Mouse (Mus musculus) embryonic facial prominence, embryonic 14.5 days (tissue): ENCODE results near the gene 4930452B06Rik. TPM values are rescaled to one million over a fixed set of nuclear protein-coding genes. Genes with fewer than 3 reads are reported as not detected.
A peak's percentile ranks its signal among the peaks of the same experiment; 100 is the strongest.

ENCODE experiments used
- ATAC-seq: fragments of 200-750 bp; cut with Nextera tagmentation; 2 replicates; pipeline ENCODE4 v1.8.0; 2017; ENCODE audit warnings: low read depth, moderate number of reproducible peaks, moderate TSS enrichment
- DNase-seq: peaks from one replicate; pipeline ENCODE4 v3.0.0-alpha.2; 2015; ENCODE audit warnings: low spot score
- H3K27ac ChIP-seq: fragments of 300-500 bp; sonication (generic); replicated peaks from 2 replicates; pipeline ENCODE4 v1.5.1; 2014; ENCODE audit warnings: low read depth, mild to moderate bottlenecking, low read length, moderate library complexity
- H3K27me3 ChIP-seq: fragments of 300-500 bp; sonication (generic); replicated peaks from 2 replicates; pipeline ENCODE4 v1.6.1; 2014; ENCODE audit warnings: low read length; ENCODE audit not compliant: control insufficient read depth, insufficient read depth
- H3K36me3 ChIP-seq: fragments of 300-500 bp; sonication (generic); 2 replicates; pipeline ENCODE4 v1.6.1; 2014; ENCODE audit warnings: low read length, mixed read lengths; ENCODE audit not compliant: control insufficient read depth, insufficient read depth
- H3K4me1 ChIP-seq: fragments of 300-500 bp; sonication (generic); 2 replicates; pipeline ENCODE4 v1.6.1; 2014; ENCODE audit warnings: antibody characterized with exemption, low read length; ENCODE audit not compliant: control insufficient read depth, insufficient read depth
- H3K4me2 ChIP-seq: fragments of 300-500 bp; sonication (generic); 2 replicates; pipeline ENCODE4 v1.6.1; 2014; ENCODE audit warnings: low read depth, mild to moderate bottlenecking, low read length, moderate library complexity, mixed read lengths
- H3K4me3 ChIP-seq: fragments of 300-500 bp; sonication (generic); 2 replicates; pipeline ENCODE4 v1.5.1; 2014; ENCODE audit warnings: low read depth, mild to moderate bottlenecking, low read length
- H3K9ac ChIP-seq: fragments of 300-500 bp; sonication (generic); 2 replicates; pipeline ENCODE4 v1.6.1; 2014; ENCODE audit warnings: low read depth, mild to moderate bottlenecking, low read length, moderate library complexity, mixed read lengths
- H3K9me3 ChIP-seq: fragments of 300-500 bp; sonication (generic); 2 replicates; pipeline ENCODE4 v1.6.1; 2016; ENCODE audit warnings: low read length; ENCODE audit not compliant: control insufficient read depth
- WGBS: fragments of 180-500 bp; shearing (Covaris S2); extraction: QIAGEN DNeasy Blood & Tissue Kit; methylation state at CpG from one replicate; pipeline ENCODE4 v1.1.7; 2014; 5-methylcytosine and 5-hydroxymethylcytosine counted together
- polyA plus RNA-seq: library from polyadenylated mRNA; unstranded; fragments of >200 nt; fragmentation: Nextera tagmentation; extraction: Ambion mirVana; gene quantifications from 2 replicates; pipeline ENCODE4 v1.2.1, GENCODE M21; 2014

The 4930452B06Rik gene
- polyA plus RNA-seq, 1 experiment from 2014 or later: 11.0 TPM

- H3K27ac ChIP-seq: no peak overlapping the region
- 77% methylated on average over 6 of the region's 6 CpGs for WGBS
- no peak for ATAC-seq
- H3K9me3 ChIP-seq: no peaks in the 10 kb centered on the region
- H3K4me2 ChIP-seq: no peak overlapping the region
- H3K9ac ChIP-seq: no peak overlapping the region
- H3K4me3 ChIP-seq: no peak overlapping the region
- H3K4me1 ChIP-seq: no peaks in the 10 kb centered on the region
- H3K36me3 ChIP-seq: no peaks in the 10 kb centered on the region
- H3K27me3 ChIP-seq: no peaks in the 10 kb centered on the region
- DNase-seq: no peak
Measured at GRCm38 (mm10) chr14:8430611-8431230, 235.3 kb downstream of the 4930452B06Rik start.

GRCm38 (mm10) chr14:8429767-8430166, 236.3 kb downstream of the 4930452B06Rik start:
- H3K4me2 ChIP-seq: no peak overlapping the region
- H3K27ac ChIP-seq: no peak overlapping the region
- no peak for ATAC-seq
- H3K9me3 ChIP-seq: no peaks in the 10 kb centered on the region
- no peaks in the 10 kb centered on the region for H3K4me1 ChIP-seq
- no peak overlapping the region for H3K9ac ChIP-seq
- H3K4me3 ChIP-seq: no peak overlapping the region
- WGBS: 78% methylated on average over 2 of the region's 2 CpGs
- no peaks in the 10 kb centered on the region for H3K36me3 ChIP-seq
- DNase-seq: no peak
- H3K27me3 ChIP-seq: no peaks in the 10 kb centered on the region

GRCm38 (mm10) chr14:8422833-8423232, 243.2 kb downstream of the 4930452B06Rik start:
- Histone ChIP-seq H3K27me3 (no peaks in the 10 kb centered on the region), H3K4me3 (no peak overlapping the region), H3K4me2 (no peak overlapping the region), H3K27ac (no peak overlapping the region), H3K4me1 (0 out of 2 replicates have a peak, but pooled peaks cover 2% of the 10 kb centered on the region), H3K9ac (no peak overlapping the region), H3K36me3 (no peaks in the 10 kb centered on the region), H3K9me3 (no peaks in the 10 kb centered on the region)
- DNase-seq (no peak), ATAC-seq (no peak)
- 76% methylated on average over 3 of the region's 3 CpGs for WGBS

- Histone ChIP-seq H3K9me3 (no peaks in the 10 kb centered on the region), H3K27me3 (no peaks in the 10 kb centered on the region), H3K4me3 (no peak overlapping the region), H3K4me2 (peak overlapping the region; percentile 19), H3K4me1 (0 out of 2 replicates have a peak, but pooled peaks cover 2% of the 10 kb centered on the region), H3K9ac (no peak overlapping the region), H3K27ac (no peak overlapping the region), H3K36me3 (no peaks in the 10 kb centered on the region)
- WGBS: 22% methylated on average over 10 of the region's 10 CpGs
- DNase-seq (peak; percentile 54), ATAC-seq (peak; percentile 80)
Measured at GRCm38 (mm10) chr14:8421199-8421787, 244.7 kb downstream of the 4930452B06Rik start.

GRCm38 (mm10) chr14:8418610-8419009, 247.4 kb downstream of the 4930452B06Rik start:
- ATAC-seq (no peak), DNase-seq (no peak)
- no peak overlapping the region for H3K9ac ChIP-seq
- WGBS: 68% methylated on average over 3 of the region's 3 CpGs
- 0 out of 2 replicates have a peak, but pooled peaks cover 2% of the 10 kb centered on the region for H3K4me1 ChIP-seq
- H3K27ac ChIP-seq: no peak overlapping the region
- H3K27me3 ChIP-seq: no peaks in the 10 kb centered on the region
- no peak overlapping the region for H3K4me3 ChIP-seq
- H3K4me2 ChIP-seq: no peak overlapping the region
- no peaks in the 10 kb centered on the region for H3K9me3 ChIP-seq
- no peaks in the 10 kb centered on the region for H3K36me3 ChIP-seq

GRCm38 (mm10) chr14:8405946-8406345, 260.1 kb downstream of the 4930452B06Rik start:
- Histone ChIP-seq H3K9ac (no peak overlapping the region), H3K4me2 (no peak overlapping the region), H3K4me3 (no peak overlapping the region), H3K9me3 (no peaks in the 10 kb centered on the region), H3K36me3 (no peaks in the 10 kb centered on the region), H3K27me3 (no peaks in the 10 kb centered on the region), H3K27ac (no peak overlapping the region), H3K4me1 (no peaks in the 10 kb centered on the region)
- ATAC-seq (no peak), DNase-seq (no peak)
- 57% methylated on average over 6 of the region's 6 CpGs for whole genome bisulfite sequencing

- Histone ChIP-seq H3K4me1 (no peaks in the 10 kb centered on the region), H3K27ac (no peak overlapping the region), H3K27me3 (no peaks in the 10 kb centered on the region), H3K9me3 (no peaks in the 10 kb centered on the region), H3K4me2 (no peak overlapping the region), H3K36me3 (no peaks in the 10 kb centered on the region), H3K4me3 (no peak overlapping the region), H3K9ac (no peak overlapping the region)
- DNase-seq: no peak
- WGBS: 82% methylated on average over 3 of the region's 3 CpGs
- no peak for ATAC-seq
Measured at GRCm38 (mm10) chr14:8403310-8403709, 262.7 kb downstream of the 4930452B06Rik start.

GRCm38 (mm10) chr14:8398507-8398906, 267.5 kb downstream of the 4930452B06Rik start:
- Histone ChIP-seq H3K9me3 (no peaks in the 10 kb centered on the region), H3K27me3 (no peaks in the 10 kb centered on the region), H3K27ac (no peak overlapping the region), H3K9ac (no peak overlapping the region), H3K36me3 (no peaks in the 10 kb centered on the region), H3K4me2 (no peak overlapping the region), H3K4me1 (no peaks in the 10 kb centered on the region), H3K4me3 (no peak overlapping the region)
- ATAC-seq (no peak), DNase-seq (no peak)
